Mouse (Mus musculus): Measurements from ENCODE around the gene Plxnc1.

The Plxnc1 gene

DNA sequence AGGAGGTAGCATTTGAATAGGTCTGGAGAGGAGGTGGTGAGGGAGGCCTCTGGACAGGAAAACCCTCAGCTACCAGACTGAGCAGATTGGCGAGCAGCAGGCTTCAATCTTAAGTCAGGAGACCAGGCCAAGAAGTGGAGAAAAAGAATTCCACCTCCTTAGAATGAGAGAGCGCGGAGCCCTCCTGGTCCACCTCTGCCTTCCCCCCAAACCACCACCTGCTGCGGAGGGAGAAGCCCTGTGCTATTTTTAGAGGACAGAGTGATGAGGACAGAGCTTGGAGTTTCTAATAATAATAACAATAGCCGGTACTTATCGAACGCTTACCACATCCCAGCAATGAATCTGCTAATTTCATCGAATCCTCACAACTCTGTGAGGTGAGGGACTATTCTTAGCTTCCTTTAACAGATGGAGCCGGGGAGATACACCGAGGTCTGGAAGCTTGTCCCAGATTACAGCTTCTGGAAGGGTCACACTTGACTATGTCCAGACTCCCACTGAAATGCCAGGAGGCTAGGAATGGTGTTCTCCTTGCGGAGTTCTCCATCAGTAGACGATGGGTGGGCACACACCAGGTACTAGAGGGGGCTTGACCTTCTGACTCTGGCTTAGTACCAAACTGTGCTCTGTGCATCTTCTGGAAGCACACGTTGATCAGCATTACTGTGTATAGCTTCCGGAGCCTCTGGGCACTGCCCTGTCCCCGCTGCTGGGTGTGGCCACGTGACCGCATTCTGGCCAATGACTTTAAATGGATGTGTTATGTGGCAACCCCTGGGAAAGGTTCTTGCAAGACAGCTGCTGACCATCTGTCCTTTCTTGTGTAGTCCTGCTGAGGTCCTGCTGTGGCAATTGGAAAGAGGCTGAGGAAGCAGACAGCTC is 125.6 kb downstream of the Plxnc1 start:
- DNase-seq: peak; percentile 55 to 58

DNA sequence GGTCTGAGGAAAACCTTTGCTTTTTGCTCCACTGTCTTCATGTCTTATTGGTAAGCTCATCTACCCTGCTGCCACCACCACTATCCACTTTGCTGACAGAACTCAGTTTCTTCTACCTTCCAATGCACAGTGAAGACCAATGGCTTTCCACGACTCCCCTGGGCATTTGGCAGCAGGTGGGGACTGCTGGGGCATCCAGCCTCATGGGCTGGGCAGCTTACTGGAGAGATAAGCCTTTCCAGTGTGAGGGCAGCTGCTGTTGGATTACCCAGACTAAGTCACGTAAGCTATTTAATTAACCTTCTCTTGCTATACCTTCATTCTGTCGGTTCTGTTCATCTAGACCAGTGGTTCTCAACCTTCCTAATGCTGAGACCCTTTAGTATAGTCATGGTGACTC is 126.5 kb downstream of the Plxnc1 start:
- no peak for DNase-seq

DNA sequence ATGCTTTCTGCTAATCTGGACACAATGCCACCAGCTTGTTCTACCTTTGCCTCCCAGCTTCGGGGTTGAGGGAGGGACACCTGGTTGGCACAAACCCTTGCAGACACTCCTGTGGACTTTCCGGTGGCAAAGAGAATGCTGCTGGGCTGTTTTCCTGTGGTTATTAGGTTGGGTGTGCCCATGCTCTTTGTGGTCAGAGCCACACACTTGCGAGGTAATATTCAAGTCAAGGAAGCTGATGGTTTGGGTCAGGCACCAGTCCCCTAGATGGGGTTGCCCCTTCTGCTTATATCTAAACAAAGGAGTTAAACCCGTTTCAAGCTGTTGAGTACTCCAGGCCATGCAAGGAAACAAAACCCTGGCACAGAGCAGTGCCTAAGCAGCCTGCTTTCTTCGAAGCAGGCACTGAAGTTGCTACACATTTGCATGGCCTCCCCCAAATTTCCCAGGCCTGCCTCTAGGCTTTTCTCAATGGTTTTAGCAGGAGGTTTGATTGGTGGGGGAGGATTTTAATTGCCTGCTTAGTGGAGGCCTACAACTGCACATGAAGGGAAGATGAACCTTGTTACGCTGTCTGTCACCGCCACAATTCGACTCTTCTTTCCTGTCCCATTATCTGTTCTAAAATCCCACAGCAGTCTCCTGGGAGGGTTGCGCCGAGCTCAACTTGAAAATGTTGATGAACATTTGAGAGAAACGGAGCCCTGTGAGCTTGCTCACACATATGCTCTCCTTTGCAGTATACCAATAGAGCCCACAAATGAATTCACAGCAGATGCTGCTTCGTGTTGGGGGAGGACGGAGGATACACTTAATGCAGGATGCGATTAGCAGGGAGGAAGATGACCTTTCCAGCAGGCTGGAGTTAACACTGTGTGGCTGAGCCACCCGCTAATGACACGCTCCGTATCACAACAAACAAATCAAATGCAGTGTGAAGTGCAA is 132.5 kb downstream of the Plxnc1 start:
- DNase-seq: no peak

DNA sequence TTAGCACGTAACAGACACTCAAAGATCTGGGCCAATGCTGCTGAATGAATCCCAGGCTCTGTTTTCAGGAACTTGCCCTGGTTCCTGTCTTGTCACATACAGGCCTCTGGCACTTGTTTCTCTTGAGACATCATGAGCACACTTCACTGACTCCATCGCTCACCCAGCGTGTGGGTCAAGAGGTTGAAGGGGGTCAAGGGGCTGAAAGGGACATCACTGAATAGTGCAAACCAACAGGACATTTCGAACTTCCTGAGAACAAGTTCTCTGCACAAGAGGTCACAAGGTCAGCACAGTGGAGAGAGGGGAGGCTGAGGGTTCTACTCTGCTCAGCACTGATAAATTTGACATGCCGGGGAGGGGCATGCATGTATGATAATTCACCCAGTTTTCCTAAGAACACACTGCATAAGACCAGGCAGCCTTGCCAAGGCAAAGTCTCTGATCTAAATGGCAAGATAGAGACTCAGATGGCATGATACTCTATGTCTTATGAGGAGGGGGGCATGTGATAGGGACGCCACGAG is 134.6 kb downstream of the Plxnc1 start:
- DNase-seq: no peak

DNA sequence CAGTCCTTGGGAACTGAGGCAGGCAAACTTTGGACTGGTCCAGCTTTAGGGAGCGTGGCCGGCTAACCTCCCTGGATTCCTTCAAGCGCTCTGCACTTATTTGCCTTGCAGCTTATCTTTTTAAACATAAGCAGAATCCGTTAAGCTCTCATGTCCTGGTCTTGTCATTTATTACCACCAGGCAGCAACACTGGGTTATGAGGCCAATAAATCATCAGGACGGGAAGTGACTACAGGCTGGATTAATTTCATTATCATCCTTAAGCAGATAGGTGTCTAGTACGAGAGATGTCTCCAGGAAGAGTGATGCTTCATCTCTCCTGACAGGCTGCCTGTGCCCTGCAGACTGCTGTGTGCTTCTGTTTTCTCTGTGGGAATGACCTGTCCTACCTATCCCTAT is 136.4 kb downstream of the Plxnc1 start:
- no peak for DNase-seq

DNA sequence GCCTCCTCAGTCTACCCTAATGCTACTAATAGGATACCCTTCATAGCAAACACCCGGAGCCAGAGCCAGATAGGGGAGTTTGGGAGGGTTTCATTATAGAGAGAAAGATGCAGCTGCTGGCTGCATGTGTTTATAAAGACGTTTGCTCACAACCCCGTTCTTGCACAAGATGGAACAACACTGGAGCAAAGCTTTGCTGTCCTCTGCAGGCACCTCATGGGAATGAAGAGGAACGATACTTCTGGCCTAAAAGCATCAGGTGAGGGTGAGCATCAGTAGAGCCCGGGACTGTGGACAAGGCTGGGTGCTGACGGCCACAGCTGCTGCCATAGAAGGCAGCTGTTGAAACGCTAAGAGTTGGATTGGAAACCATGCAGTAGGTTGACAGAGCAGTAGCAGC is 137.3 kb downstream of the Plxnc1 start:
- no peak for DNase-seq

DNA sequence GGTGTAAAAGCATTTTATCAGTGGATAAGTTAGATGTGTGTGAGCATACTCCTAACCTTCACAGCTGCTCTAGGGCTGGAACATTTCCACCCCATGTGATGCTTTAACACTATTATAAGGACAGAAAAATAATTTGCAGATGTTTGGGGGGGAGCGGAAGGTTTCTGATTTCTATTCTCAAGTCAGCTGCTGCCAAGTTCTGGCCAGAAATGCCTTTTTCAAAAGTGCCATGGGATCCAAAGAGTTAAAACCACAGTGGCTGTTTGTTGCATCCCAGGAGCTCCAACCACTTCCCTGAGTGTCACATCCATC is 139.8 kb downstream of the Plxnc1 start:
- DNase-seq: no peak

DNA sequence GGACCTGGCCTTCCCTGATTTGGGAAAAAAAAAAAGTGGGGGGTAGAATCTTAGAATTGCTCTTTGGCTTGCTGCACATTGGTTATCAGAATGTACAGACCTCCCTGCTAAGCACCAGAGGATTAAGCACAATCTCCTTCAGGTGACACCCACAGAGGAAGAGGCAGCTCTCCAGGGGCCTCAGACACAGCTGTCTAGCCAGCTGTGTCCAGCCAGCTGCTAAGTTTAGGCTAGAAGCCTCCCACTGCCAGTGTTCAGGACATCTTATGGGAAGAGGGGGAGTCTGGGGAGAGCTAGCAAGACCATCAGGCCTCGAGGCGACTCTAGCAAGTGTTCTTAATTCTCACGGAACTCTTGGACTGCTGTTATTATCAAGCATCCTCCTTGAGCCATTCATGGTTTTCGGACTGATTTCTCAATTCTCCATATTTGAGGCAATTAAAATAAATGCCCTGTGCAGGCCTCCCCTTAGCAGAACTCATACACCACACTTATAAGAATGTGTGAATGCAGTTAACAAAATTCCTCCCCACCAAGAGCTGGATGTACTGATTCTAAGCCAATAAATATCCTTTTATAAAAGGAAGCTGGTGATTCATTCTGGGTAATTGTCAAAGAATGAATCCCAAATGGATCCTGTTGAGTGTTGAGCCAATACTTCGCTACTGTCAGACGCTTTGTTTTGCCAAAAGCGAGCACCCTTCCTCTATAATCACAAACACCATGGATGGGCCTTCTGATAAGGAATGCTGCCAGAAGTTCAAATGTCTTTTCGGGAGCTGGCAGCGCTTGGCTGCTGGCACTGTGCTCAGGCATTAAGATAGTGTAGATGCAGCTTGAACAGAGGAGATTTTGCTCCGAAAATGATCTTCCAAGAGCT is 140.4 kb downstream of the Plxnc1 start:
- DNase-seq: no peak

DNA sequence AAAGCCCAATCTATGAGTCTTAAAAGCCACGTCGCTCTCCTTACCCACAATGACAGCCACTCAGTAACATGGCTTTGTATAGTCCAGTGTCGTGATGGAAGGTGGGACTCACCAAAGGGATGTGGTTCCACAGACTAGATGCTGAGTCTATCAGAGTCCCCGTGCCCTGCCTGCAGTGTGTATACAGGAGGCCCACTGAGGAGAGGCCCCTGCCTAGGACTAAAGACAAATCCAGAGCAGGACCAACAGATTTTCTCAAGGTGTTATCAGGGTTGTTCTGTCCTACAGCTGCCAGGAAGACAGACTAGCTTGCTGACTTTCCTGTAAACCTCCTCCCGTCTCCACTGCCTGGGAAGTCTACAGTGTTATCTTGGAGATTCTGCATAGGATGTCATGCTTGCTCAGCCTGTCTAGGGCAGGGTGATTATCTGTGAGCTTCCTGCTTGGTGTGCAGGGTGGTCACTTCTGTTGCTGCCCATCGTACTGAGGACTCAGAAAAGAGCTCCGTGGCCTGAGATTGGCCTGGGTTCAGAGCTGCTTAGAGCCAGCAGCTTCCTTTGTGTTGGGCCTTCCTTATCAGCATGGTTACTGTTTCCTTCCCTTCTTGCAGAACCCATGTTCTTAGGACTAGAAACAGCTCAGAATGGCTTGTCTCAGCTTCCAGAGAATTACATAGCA is 143.8 kb downstream of the Plxnc1 start:
- DNase-seq: no peak

DNA sequence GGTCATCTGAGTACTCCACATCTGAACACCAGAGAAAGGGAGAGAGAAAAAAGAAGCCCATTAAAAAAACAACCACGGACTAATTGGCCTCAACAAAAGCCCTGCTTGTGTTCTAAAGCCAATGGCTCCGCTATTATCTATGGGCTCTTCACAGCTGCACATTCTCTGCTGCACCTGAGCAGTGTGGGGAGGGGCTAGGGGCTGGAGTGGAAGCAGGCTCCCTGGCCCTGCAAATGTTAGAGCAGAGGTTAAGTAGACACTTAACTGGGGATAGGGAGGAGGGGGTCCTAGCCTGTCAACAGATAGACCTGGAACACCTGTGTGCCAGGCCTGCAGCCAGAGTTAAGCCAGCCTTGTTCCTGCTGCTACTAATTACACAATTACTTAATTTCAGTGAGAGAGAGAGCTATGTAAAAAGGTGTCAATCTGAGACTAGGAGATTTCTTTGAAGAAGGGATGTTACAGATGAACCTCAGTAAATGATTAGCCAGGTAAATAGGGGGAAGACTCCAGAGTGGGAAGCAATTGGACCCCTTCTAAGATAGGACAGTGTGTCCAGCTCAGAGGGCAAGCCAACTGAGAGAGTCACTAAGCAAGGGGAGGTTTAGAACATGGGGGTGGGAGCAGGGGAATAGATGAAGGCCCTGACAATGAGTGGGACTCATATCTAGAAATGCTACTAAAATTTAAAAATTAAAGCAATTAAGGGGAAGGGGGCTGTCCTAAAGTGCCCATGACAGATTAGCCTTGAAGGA is 145.0 kb downstream of the Plxnc1 start:
- no peak for DNase-seq

DNA sequence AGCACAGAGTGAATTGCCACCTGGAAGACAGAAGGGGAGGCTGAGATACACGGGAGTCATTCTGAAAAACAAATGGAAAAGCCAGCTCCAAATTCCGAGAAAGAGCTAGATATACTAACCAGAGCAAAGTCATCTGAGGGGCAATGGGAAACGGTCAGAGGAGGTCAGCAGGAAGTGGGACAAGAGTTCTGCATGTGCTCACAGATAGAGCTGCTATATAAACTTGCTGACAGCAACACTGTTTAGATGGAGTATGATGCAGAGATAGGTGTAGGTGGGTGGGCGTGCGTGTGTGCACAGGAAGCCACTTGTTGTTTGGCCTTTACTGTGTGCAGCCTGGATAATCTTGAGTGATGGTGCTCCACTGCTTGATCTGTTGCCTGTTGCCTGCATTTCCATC is 146.5 kb downstream of the Plxnc1 start:
- DNase-seq: no peak

DNA sequence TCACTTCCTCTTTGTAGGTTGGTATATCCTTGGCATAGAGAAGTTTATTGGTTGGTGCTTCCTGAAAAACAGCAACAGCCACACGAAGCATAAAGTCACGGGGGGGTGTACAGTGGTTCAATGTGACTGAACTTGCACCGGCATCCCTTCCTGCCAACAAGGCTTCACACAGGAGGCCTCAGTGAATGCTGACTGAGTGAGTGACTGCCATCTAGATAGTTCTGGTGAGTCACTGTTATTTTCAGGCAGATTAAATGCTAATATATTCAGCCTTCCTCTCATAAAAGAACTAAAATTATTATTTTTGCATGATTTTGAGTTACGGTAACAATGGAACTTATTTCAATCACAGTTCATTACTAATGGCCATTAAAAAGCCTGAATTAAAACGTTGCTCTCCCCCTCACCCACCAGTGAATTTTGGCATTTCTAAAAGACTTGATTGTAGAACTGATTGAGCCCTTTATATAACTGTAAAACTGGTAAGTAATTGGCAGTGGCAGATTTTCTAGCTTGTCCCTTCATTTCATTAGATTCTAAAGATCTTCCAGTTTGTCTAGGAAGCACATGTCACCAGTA is 149.9 kb downstream of the Plxnc1 start:
- no peak for DNase-seq

DNA sequence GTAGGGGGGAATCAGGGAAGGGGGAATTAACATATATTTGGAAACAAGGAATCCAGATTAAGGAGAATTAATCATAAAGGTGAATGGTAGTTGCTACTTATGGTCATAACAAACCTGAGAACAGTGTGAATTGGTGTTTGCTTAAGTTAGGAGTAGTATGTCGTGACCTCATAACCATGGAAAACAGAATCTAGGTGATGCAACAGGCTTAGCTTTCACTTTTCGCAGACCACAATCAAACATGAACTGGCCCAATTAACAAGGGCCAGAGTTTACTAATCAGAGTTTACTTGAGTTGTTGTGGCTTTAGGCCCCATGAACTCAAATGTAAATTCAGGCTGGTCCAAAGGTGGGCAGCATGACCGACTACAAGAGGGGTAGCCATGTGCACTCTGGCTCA is 150.7 kb downstream of the Plxnc1 start:
- no peak for DNase-seq

DNA sequence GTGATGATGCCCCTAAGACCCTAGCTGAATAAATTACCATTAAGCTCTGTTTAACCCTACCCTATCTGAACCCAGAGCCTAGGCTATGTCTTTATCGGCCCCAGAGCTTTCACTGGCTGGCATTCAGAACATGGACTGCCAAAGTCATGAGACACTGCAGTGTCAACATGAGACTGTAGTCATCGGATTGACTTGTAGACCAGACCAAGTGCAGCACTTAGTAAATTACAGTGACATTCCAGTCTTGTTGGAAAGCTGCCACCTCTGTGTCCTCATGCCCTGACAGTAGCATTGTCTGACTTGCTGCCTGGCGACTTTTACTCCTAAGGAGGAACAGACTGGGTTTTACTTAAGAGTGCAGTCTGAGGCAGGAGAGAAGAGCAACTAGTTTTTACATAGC is 155.4 kb downstream of the Plxnc1 start:
- no peak for DNase-seq

DNA sequence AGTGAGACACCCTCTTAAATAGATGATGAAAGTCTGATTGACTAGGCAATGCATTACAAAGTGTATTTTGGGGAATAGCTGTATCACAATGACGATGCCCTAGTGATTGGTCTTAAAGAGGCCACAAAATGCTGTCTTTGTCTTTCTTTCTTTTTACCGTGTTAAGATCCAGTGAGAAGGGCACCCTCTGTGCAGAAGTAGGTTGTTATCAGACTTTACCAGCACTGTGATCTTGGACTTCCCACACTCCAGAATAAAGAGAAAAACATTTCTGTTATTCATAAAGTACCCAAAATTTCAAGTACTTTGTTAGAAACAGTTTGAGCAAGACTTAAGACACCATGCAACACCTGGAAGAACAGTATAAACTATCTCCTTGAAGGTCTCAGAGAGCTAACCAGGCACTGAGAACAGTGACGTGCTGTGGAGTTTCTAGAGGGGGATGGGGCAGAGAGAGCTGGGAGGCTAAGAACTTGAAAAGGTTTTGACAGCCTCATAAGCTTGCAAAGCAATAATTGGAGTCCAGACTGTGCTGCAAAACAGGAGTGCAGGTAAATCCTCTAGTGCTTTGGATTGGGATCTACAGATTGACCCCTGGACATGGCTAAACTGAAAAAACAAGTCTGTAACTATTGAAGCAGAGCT is 163.9 kb downstream of the Plxnc1 start:
- no peak for DNase-seq

DNA sequence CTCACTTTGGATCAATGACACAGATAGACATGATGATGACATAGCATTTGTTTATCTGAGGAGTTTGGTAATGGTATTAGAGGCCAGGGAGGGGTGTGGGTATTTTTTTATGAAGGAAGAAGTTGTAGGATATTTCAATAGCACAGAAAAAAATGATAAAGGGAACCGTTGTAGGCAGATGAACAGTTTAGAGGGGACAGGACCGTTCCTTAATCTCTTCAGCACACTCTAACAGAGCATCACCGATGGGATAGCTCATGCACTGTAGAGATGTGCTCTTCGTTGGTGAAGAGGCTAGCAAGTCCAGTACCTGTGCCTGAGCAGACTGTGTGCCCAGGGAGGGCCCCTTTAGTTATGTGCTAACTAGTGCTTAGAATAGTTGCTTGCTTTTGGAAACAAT is 165.3 kb downstream of the Plxnc1 start:
- DNase-seq: no peak

DNA sequence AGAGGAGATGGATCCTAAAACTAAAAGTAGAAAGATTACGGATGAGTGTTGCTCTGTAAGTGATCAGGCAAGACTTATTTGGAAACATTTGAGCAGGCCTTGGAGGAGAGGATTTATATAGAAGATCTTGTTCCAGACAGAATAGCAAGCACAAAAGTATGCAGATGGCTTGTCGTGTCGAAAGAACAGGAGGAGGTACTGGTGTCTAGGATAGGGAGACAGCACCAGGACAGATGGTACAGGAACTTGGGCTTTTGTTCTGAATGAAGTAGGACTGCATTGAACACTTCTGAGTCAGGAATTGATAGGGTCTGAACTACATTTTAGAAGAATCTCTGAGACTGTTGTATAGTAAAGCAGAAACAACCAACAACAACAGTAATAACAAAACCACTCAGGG is 167.1 kb downstream of the Plxnc1 start:
- DNase-seq: no peak

DNA sequence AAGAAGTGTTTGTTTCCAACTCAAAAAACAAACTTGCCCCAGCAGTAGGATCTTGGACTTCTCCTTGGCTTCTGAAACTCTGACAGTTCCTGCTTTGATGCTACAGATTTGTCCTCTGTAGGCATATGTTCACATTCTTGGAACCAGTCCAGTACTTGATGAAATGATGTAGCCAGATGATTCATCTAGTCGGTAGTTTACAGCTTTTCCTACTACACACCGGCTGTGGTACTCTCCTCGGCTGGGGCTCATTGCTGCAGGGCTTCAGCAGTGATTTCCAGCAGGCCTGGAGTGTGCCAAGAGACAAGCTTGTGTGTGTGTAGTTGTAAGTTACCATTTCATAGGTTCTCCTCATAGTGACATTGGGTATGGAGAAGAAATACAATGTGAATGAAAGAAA is 173.1 kb downstream of the Plxnc1 start:
- DNase-seq: no peak

DNA sequence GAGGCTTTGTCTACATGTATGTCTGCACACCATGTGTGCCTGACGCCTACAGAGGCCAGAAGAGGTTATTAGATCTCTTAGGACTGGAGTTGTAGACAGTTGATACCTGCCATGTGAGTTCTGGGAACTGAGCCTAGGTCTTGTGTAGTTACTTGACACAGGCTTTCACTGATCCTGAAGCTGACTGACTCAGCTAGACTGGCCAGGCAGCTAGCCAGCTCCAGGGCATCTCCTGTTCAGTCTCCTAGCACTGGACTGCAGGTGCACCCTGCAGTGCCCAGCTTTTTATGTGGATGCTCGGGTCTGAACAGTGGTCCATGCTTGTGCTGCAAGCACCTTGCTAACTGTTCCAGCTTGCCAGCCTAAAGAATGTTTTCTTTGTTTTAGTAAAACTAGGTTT is 197.6 kb downstream of the Plxnc1 start:
- DNase-seq: peak; percentile 54 to 70

DNA sequence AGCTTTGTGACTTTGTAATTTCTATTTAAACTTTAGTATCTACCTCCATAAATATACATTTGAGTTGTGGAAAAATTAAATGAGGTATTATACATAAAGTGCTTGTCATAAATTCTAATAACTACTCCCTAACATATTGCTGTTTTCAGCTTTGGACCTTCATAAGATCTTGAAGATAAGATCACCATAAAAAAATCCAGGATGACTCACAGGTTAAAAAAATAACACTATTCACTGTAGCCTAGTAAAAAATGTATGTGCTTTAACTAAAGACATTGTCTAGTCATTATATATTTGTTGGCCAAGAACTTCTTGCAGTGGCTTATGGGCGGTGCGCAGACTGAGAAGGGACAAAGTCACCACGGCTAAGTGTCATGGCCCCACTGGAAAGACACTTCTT is 203.2 kb downstream of the Plxnc1 start:
- DNase-seq: no peak

Measured in cerebellum, postnatal 14 days (tissue).